Mouse (Mus musculus) intestine, embryonic 15.5 days (tissue): ENCODE data around the gene Fes. TPM values are rescaled to one million over a fixed set of nuclear protein-coding genes. Genes with fewer than 3 reads are reported as not detected.

Experiments
- ATAC-seq: fragments of 200-750 bp; cut with Nextera tagmentation; 2 replicates; pipeline ENCODE4 v1.8.0; 2017; ENCODE audit warnings: moderate TSS enrichment, moderate library complexity
- H3K27ac ChIP-seq: fragments of 300-500 bp; sonication (generic); 2 replicates; pipeline ENCODE4 v1.5.1; 2015; ENCODE audit warnings: mild to moderate bottlenecking, inconsistent platforms
- H3K27me3 ChIP-seq: fragments of 300-500 bp; sonication (generic); replicated peaks from 2 replicates; pipeline ENCODE4 v1.6.1; 2015; ENCODE audit warnings: inconsistent platforms
- H3K36me3 ChIP-seq: fragments of 300-500 bp; sonication (generic); 2 replicates; pipeline ENCODE4 v1.6.1; 2015; ENCODE audit warnings: inconsistent platforms
- H3K4me1 ChIP-seq: fragments of 300-500 bp; sonication (generic); replicated peaks from 2 replicates; pipeline ENCODE4 v1.6.1; 2015; ENCODE audit warnings: inconsistent platforms
- H3K4me2 ChIP-seq: fragments of 300-500 bp; sonication (generic); replicated peaks from 2 replicates; pipeline ENCODE4 v1.6.1; 2015; ENCODE audit warnings: mild to moderate bottlenecking, inconsistent platforms
- H3K4me3 ChIP-seq: fragments of 300-500 bp; sonication (generic); replicated peaks from 2 replicates; pipeline ENCODE4 v1.5.1; 2015; ENCODE audit warnings: inconsistent platforms
- H3K9ac ChIP-seq: fragments of 300-500 bp; sonication (generic); 2 replicates; pipeline ENCODE4 v1.6.1; 2015; ENCODE audit warnings: inconsistent platforms
- H3K9me3 ChIP-seq: fragments of 300-500 bp; sonication (generic); 2 replicates; pipeline ENCODE4 v1.6.1; 2016; ENCODE audit warnings: inconsistent platforms
- WGBS: fragments of 180-500 bp; shearing (Covaris S2); methylation state at CpG from one replicate; pipeline ENCODE4 v1.1.7; 2015; 5-methylcytosine and 5-hydroxymethylcytosine counted together
- polyA plus RNA-seq: library from polyadenylated mRNA; unstranded; fragments of >200 nt; fragmentation: Nextera tagmentation; extraction: Ambion mirVana; gene quantifications from 2 replicates; pipeline ENCODE4 v1.2.1, GENCODE M21; 2015

Gene Fes
- polyA plus RNA-seq, 1 experiment from 2014 or later: 11.2 TPM

DNA sequence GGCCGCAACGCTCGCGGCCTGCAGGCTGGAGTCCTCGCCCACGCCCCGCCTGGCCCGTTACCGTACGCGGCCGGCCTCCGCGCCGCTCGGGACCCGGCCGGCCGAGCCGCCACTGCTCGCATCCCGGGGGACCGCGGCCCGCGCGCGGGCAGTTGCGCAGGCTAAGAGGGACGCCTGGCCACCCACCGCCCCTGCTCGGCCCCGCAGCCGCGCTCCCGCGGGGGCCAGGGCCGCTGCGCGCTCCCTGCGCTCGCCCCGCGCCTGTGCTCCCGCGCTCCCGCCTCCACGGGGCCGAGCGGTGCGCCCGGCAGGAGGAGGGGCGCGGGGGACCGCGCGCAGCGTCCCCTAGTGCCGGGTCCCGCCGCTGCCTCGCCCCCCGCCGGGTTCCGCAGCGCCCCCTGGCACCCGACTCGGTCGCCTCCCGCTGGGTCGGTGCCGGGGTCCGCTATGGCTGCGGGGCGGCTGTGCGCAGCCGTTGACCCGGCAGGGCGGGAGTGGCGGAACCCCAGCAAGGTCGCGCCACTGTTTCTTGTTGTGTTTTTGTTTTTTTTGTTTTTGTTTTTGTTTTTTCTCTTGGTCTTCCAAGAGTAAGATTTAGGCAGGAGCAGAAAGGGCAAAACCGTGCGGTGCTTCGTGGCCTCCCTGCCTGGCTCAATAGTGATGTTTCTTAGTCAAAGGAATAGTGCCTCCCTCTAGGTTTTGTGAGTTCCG, 16.6 kb downstream of the Fes start, which contains the start of gene Man2a2:
Gene Man2a2, minus strand, starts transcription at position 335 of the 711 bp plus-strand sequence.
- under 1% methylated on average over 80 of the region's 86 CpGs for WGBS
- H3K4me2 ChIP-seq: peak within 1 kb of the TSS; percentile 87
- no peaks in the 10 kb centered on the region for H3K27me3 ChIP-seq
- peak within 1 kb of the TSS; percentile 76 for H3K9ac ChIP-seq
- H3K4me3 ChIP-seq: peak within 1 kb of the TSS; percentile 95
- peaks cover 22% of the 10 kb centered on the region for H3K36me3 ChIP-seq
- H3K27ac ChIP-seq: peak within 1 kb of the TSS; percentile 84
- no peaks in the 10 kb centered on the region for H3K9me3 ChIP-seq
- ATAC-seq: peak; percentile 76
- peaks cover 16% of the 10 kb centered on the region for H3K4me1 ChIP-seq

DNA sequence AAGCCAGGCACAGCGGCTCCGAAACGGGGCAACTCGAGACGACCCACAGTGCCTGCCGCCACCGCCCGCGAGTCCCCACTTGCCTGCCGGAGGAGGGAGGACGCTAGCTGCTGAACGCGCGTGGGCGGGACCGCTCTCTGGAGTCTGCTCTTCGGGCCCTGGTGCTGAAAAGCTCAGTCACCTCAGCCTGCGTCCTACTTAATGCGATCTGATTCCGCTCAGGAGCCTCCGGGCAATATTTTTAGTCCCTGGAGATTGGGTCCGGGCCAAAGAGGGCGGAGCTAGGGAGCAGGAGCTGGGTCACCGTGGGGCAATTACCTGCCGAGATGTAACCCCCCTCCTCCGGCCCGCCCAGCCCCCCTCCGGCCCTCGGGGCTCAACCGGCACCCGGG, 17.1 kb downstream of the Fes start:
- peak overlapping the region; percentile 95 for H3K4me3 ChIP-seq
- no peaks in the 10 kb centered on the region for H3K27me3 ChIP-seq
- H3K4me1 ChIP-seq: peaks cover 16% of the 10 kb centered on the region
- peak overlapping the region; percentile 84 for H3K27ac ChIP-seq
- H3K36me3 ChIP-seq: peaks cover 23% of the 10 kb centered on the region
- peak overlapping the region; percentile 87 for H3K4me2 ChIP-seq
- ATAC-seq: peak; percentile 60
- under 1% methylated on average over 31 of the region's 31 CpGs for WGBS
- H3K9ac ChIP-seq: peak overlapping the region; percentile 76
- H3K9me3 ChIP-seq: no peaks in the 10 kb centered on the region

DNA sequence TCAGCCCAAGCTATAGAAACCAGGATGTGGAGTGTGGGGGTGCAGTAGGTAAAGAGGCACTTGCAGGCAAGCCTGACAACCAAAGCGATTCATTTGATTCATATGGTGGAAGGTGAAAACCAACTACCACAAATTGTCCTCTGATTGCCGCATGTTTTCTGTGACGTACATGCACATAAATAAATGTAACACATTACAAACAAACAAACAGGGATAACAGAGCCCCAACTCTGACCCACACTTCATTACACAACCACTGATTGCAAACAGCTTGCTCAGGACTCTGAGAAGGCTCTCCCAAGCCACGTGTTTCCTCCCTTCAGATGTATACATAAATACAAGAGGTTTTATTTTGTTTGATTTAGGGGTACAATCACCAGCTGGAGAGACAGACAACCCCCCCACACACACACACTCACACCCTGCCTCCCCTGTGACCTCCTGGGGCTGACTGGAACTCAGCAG, 17.7 kb downstream of the Fes start:
- Histone ChIP-seq H3K27me3 (no peaks in the 10 kb centered on the region), H3K4me1 (peaks cover 16% of the 10 kb centered on the region), H3K36me3 (peaks cover 23% of the 10 kb centered on the region), H3K27ac (peak overlapping the region; percentile 84; the same call in 1 of the 2 replicates), H3K4me2 (peak overlapping the region; percentile 87), H3K4me3 (peak overlapping the region; percentile 95), H3K9ac (peak overlapping the region; percentile 76), H3K9me3 (no peaks in the 10 kb centered on the region)
- ATAC-seq: peak; percentile 13; the same call in 1 of the 2 replicates
- 32% methylated on average over 4 of the region's 4 CpGs for WGBS

DNA sequence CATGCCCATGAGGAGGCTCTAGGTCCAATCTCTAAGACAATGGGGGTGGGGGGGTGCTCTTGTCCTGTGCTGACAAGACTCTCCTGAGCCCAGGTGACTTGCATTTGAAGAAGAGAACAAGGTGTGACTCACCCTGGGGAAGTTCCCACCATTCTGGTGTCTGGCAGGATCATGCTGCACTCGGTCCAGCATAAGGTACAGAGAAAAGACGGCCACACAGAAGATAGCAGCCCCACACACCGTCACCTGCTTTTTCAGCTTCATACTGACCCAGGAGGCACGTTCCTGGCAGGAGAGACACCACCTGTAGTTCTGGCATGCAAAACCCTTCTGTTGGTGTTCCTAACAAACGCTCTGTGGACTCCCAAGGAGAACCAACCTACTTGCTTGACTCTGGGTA, 18.3 kb downstream of the Fes start:
- no peak overlapping the region for H3K27ac ChIP-seq

DNA sequence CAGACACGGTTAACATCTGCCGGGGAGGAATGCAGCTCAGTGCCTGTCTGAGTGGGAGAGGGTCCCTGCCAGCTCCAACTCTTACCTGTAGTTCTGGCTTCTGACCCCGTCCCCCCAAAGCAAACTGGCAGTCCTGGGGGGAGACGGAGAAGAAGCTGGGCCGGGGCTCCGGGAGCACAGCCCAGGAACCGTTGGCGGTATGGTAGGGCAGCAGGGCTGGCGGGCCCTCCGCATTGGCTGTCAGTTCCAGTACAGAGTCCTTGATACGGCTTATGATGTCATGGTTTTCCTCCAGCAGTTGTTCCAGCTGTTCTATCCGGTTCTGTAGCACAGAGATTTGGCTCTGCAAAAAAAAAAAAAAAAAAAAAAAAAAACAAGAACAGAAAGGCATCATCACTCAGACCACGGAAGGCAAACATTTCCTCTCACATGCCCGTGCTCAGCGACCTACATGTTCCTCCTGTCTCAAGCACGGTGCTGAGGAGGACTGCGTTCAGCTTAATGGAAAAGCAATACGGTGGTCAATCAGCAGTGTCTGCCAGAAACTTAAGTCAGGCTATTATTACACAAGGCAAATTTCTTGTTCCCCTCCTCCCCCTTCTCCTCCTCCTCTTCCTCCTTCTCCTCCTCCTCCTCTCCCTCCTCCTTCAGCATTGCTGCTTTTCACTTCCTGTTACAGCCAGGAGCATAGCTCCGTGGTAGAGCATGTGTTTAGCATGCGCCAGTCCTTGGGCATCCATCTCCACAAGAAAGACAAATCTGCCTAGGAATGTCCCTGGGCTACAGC, 18.9 kb downstream of the Fes start:
- 61% methylated on average over 20 of the region's 20 CpGs for WGBS
- 0 out of 2 replicates have a peak overlapping the region, but pooled peaks have one; percentile 2 for H3K27ac ChIP-seq
- no peak for ATAC-seq
- H3K4me1 ChIP-seq: peaks cover 16% of the 10 kb centered on the region
- H3K9ac ChIP-seq: no peak overlapping the region
- peak overlapping the region; percentile 87 for H3K4me2 ChIP-seq
- no peak overlapping the region for H3K4me3 ChIP-seq
- no peaks in the 10 kb centered on the region for H3K27me3 ChIP-seq
- peaks cover 29% of the 10 kb centered on the region for H3K36me3 ChIP-seq
- no peaks in the 10 kb centered on the region for H3K9me3 ChIP-seq

More for the DNA sequence above, 18.3 kb downstream of the Fes start:
- peaks cover 16% of the 10 kb centered on the region for H3K4me1 ChIP-seq
- WGBS: 63% methylated on average over 5 of the region's 5 CpGs
- peaks cover 23% of the 10 kb centered on the region for H3K36me3 ChIP-seq
- peak overlapping the region; percentile 87 for H3K4me2 ChIP-seq
- no peak overlapping the region for H3K4me3 ChIP-seq
- H3K9me3 ChIP-seq: no peaks in the 10 kb centered on the region
- no peaks in the 10 kb centered on the region for H3K27me3 ChIP-seq
- no peak for ATAC-seq
- H3K9ac ChIP-seq: no peak overlapping the region

DNA sequence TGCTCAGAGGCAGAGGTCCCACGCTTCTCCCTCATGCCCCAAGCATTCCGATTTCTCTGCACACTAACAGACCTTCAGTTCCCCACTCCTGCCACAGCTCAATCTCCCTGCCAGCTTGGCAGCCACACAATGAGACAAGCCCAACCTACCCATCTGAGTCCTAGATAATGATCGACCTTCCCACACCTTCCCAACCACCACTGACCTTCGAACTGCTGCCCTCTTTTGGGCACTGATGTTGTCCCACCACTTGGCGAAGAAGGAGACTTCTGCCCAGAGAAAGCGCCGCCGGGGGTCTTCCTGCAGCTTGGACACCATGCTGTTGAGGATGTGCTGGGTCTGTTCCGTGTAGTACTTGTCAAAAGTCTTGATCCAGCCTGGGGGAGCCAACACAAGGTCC, 19.7 kb downstream of the Fes start:
- H3K9me3 ChIP-seq: no peaks in the 10 kb centered on the region
- H3K36me3 ChIP-seq: peaks cover 33% of the 10 kb centered on the region
- H3K9ac ChIP-seq: no peak overlapping the region
- no peak for ATAC-seq
- no peak overlapping the region for H3K27ac ChIP-seq
- peaks cover 16% of the 10 kb centered on the region for H3K4me1 ChIP-seq
- no peak overlapping the region for H3K4me3 ChIP-seq
- 90% methylated on average over 9 of the region's 9 CpGs for WGBS
- no peaks in the 10 kb centered on the region for H3K27me3 ChIP-seq
- no peak overlapping the region for H3K4me2 ChIP-seq

DNA sequence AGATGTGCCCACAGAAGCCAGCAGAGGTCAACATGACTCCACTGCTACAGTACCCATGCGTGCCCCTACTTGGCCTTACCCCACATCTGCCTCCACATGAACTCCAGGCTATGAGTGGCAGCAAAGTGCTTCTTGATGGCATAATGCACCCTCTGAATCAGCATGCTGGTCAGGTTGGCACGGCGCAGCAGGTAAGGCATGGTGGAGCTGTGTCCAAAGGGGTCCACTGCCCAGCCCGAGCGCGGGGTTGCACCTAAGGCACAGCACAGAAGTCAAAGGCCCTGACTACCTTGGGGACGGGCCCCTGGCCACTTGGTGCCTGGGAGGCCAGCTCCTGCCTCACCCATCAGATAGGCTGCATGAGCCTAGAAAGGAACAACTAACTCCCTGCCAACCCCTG, 20.5 kb downstream of the Fes start:
- 96% methylated on average over 7 of the region's 7 CpGs for WGBS
- ATAC-seq: no peak
- no peaks in the 10 kb centered on the region for H3K27me3 ChIP-seq
- peaks cover 33% of the 10 kb centered on the region for H3K36me3 ChIP-seq
- H3K4me3 ChIP-seq: no peak overlapping the region
- no peaks in the 10 kb centered on the region for H3K9me3 ChIP-seq
- H3K4me1 ChIP-seq: peaks cover 16% of the 10 kb centered on the region
- no peak overlapping the region for H3K9ac ChIP-seq
- no peak overlapping the region for H3K4me2 ChIP-seq
- no peak overlapping the region for H3K27ac ChIP-seq

DNA sequence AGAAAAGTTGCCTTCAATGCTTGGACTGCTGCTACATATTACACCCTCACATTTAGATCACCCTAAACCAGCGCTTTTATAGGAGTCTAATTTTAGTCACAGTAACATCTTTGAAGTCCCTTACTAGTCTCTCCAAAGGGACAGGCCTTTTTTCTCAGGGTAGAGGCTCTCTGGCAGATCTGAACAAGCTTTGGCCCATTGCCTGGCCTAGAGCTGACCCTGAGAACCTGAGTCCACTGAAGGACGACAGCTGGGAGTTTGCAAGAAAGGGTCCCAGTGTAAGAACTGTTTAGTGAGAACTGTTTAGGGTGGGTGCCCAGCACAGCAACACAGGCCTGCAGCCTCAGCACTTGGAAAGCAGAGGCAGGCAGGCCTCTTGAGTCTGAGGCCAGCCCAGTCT, 22.0 kb downstream of the Fes start:
- H3K9me3 ChIP-seq: no peaks in the 10 kb centered on the region
- H3K4me1 ChIP-seq: peaks cover 16% of the 10 kb centered on the region
- H3K27ac ChIP-seq: no peak overlapping the region
- no peak for ATAC-seq
- H3K9ac ChIP-seq: no peak overlapping the region
- no peak overlapping the region for H3K4me3 ChIP-seq
- 63% methylated on average over 2 of the region's 2 CpGs for WGBS
- H3K4me2 ChIP-seq: no peak overlapping the region
- no peaks in the 10 kb centered on the region for H3K27me3 ChIP-seq
- H3K36me3 ChIP-seq: peaks cover 37% of the 10 kb centered on the region

DNA sequence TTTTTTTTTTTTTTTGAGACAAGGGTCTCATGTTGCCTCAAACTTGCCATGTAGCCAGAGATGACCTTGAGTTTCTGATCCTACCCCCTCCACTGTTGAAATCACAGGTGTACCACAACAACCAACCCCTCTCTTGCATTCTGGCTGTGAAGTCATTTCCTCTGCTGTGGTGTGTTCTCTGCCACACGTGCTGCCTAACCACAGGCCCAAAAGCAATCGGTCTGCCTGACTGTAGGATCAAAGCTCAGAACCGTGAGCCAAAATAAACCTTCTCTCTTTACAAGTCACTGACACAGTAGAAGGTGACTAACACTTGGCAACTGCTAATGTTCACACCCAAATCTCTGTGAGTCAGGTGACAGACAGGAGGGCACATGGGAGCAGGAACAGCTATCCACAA, 27.3 kb downstream of the Fes start:
- H3K27me3 ChIP-seq: no peaks in the 10 kb centered on the region
- no peak overlapping the region for H3K4me3 ChIP-seq
- no peaks in the 10 kb centered on the region for H3K9me3 ChIP-seq
- H3K4me2 ChIP-seq: no peak overlapping the region
- ATAC-seq: no peak
- H3K4me1 ChIP-seq: no peaks in the 10 kb centered on the region
- 55% methylated on average over 3 of the region's 3 CpGs for WGBS
- peaks cover 42% of the 10 kb centered on the region for H3K36me3 ChIP-seq
- H3K27ac ChIP-seq: no peak overlapping the region
- H3K9ac ChIP-seq: no peak overlapping the region

DNA sequence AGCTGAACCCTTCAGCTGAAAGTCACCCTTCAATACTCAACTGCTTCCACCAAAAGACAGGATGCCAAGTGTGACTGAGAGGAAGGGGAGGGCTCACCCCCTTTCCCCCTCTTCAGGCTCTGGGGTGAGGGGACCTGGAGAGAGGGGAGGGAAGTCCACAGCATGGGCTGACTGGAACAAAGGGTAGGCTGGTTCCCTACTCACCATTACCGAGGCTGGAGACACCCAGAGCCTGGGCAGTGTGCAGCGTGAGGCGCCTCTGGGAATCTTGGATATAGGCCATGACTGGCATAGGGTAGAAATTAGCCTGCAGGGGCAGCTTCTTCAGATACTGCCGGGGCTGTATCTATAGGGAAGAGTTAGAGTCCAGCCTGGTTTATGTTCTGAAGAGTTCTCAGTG, 29.7 kb downstream of the Fes start:
- Histone ChIP-seq H3K27ac (no peak overlapping the region), H3K36me3 (peaks cover 31% of the 10 kb centered on the region), H3K27me3 (no peaks in the 10 kb centered on the region), H3K9ac (no peak overlapping the region), H3K9me3 (no peaks in the 10 kb centered on the region), H3K4me1 (no peaks in the 10 kb centered on the region), H3K4me2 (no peak overlapping the region), H3K4me3 (no peak overlapping the region)
- ATAC-seq: no peak
- 80% methylated on average over 4 of the region's 4 CpGs for WGBS

DNA sequence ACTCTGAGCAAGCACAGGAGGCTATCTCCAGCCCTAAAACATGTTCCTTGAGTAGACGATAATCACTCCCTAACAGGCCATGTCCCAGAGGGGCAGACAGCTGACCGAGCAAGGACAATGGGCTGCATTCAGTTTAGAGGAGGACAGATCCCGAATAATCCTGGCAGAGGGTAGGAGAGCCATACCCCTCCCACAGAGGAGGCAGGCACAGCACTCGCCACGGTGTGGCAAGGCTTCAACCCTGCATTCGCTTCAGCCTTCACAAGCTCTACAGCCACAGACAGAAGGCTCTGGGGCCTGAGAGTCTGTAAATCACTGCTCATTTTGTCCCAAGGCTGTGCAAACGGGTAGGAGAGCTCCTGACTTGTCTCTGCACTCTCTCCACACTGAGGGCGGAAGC, 30.6 kb downstream of the Fes start:
- H3K27ac ChIP-seq: no peak overlapping the region
- H3K4me1 ChIP-seq: no peaks in the 10 kb centered on the region
- H3K9ac ChIP-seq: 0 out of 2 replicates have a peak overlapping the region, but pooled peaks have one; percentile 17
- H3K27me3 ChIP-seq: no peaks in the 10 kb centered on the region
- WGBS: 63% methylated on average over 8 of the region's 8 CpGs
- ATAC-seq: peak; percentile 36; the same call in 1 of the 2 replicates
- H3K36me3 ChIP-seq: peaks cover 35% of the 10 kb centered on the region
- H3K9me3 ChIP-seq: no peaks in the 10 kb centered on the region
- no peak overlapping the region for H3K4me3 ChIP-seq
- no peak overlapping the region for H3K4me2 ChIP-seq

DNA sequence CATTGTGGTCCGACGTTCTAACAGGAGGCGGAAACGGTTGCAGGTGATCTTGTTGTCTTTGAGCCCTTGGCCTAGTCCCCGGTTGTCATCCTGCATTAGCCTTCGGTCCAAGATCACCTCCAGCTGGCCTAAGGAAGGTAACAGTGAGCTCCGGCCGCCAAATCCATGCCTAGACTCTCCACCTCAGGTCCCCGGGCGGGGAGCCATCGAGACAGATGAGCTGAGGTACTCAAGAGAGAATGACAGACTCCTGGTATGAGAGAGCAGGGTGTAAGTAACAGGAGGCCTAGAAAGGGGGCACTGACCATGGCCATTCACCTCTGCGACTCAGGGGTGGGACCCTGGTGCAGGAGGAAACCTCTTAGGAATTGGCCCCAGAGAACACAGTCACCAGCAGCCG, 31.4 kb downstream of the Fes start:
- no peak overlapping the region for H3K9ac ChIP-seq
- no peaks in the 10 kb centered on the region for H3K4me1 ChIP-seq
- no peak overlapping the region for H3K4me2 ChIP-seq
- ATAC-seq: no peak
- no peaks in the 10 kb centered on the region for H3K27me3 ChIP-seq
- no peak overlapping the region for H3K27ac ChIP-seq
- H3K9me3 ChIP-seq: no peaks in the 10 kb centered on the region
- no peak overlapping the region for H3K4me3 ChIP-seq
- 86% methylated on average over 13 of the region's 13 CpGs for WGBS
- H3K36me3 ChIP-seq: peaks cover 38% of the 10 kb centered on the region
